Mouse (Mus musculus) Patski (cell line): ENCODE data around the gene Ptgds. TPM values are rescaled to one million over a fixed set of nuclear protein-coding genes. Genes with fewer than 3 reads are reported as not detected.

Source experiments
- ATAC-seq: fragments of 100-300 bp; one replicate; pipeline ENCODE4 v1.8.0; 2021
- CTCF ChIA-PET: fragments of 350-600 bp; sonication (Branson Sonifier 250); formaldehyde crosslinking; loops from one replicate; lab custom pipeline; 2022; ENCODE audit warnings: inconsistent platforms; lab: Charles Lee
- POLR2A ChIA-PET: fragments of 350-600 bp; sonication (Branson Sonifier 250); formaldehyde crosslinking; loops from one replicate; lab custom pipeline; 2022; ENCODE audit warnings: antibody characterized with exemption, inconsistent platforms; lab: Charles Lee
- DNase-seq: peaks from one replicate; pipeline ENCODE4 v3.0.0-alpha.2; 2011; ENCODE audit warnings: low read depth, low spot score
- H3K27me3 ChIP-seq: fragments of 371-371 bp; one replicate; pipeline ENCODE4 v1.5.1; 2021
- CTCF ChIP-seq: fragments of 100-300 bp; IDR thresholded peaks from one replicate; pipeline ENCODE4 v1.5.1; 2021
- in situ Hi-C: fragments of 300-500 bp; cut with MboI; formaldehyde crosslinking; loops from 3 replicates; pipeline ENCODE4 v1.11.1; 2018; ENCODE audit warnings: low pct_unique_long_range_greater_than_20kb, mixed read lengths
- polyA plus RNA-seq: library from polyadenylated mRNA; unstranded; gene quantifications from one replicate; pipeline ENCODE4 v1.2.3, GENCODE M21; 2021

Ptgds gene
- polyA plus RNA-seq, 1 experiment from 2014 or later: 33.6 TPM

DNA sequence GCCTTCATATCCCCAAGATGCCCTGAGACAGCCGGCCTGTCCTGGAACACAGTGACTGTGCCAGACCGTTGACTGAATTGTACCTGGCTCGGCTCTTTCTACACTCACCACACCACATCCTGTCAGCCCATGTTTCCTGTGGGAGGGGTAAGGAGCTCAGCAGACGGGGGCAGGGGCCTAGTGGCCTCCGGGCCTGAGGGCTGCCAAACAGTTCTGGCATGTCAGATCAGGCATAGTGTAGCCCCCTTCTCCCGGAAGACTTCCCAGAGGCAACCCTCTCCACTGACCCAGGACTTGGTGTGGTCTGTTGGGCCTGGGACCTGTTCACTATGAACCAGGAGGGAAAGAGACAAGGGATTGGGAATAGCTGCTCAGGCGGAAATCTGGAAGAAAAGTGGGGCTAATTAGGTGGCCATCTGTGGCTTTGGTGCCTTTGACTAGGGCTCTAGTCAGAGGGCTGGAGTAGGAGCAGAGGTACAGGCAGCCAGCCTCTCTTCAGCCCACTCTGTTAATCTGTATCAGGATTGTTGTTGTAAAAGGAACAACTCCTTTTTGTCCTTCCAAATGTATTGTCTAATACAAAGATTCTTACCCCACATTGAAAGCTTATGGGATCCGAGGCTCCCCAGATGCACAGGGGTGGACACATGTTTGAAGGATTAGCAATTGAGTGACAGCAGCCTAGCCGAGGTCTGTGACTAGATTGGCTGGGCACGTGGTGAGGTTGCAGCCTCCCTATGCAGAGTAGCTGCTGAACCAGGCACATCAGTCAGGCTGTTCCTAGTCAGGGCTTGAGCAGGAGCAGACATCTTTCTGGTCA lies 3.8 kb downstream of the Ptgds start:
- ChIA-PET CTCF (interaction anchor here (1.6 kb wide), 1 partner anchor 15 kb away, joined by 3 read pairs; no protein-coding TSS in a partner anchor), POLR2A (no interaction called here)
- DNase-seq (no peak), ATAC-seq (no peak)
- no peaks in the 10 kb centered on the region for H3K27me3 ChIP-seq
- TF ChIP-seq CTCF: no peak
- in situ Hi-C loops: no loop called here

DNA sequence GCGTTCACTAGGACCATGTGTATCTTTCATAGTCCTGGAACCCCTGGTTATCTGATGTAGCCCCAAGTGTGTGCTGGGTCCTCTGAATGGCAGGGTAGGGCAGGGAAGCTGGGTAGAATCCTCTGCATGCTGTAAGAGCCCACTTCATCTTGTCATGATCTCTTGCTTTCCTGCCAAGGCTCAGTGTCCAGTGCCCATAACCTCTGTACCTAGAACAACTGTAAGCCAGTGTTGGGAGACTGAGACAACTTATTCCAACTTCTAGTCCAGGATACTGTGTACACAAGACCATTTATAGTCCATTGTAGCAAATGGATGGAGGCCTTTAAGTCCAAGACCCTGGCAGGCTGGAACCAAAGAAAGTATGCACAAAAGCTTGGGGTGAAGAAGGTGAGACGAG lies 4.6 kb downstream of the Ptgds start:
- DNase-seq: no peak
- no peak for TF ChIP-seq CTCF
- ATAC-seq: no peak
- no peaks in the 10 kb centered on the region for H3K27me3 ChIP-seq
- ChIA-PET CTCF (interaction anchor here (1.6 kb wide), 1 partner anchor 16 kb away, joined by 3 read pairs; no protein-coding TSS in a partner anchor), POLR2A (no interaction called here)
- in situ Hi-C loops: no loop called here

- ChIA-PET CTCF (interaction anchor here (1.2 kb wide), 1 partner anchor 17 kb away, joined by 3 read pairs; no protein-coding TSS in a partner anchor), POLR2A (no interaction called here)
- ATAC-seq: no peak
Measured at GRCm38 (mm10) chr2:25463630-25464029, 6.2 kb downstream of the Ptgds start.

DNA sequence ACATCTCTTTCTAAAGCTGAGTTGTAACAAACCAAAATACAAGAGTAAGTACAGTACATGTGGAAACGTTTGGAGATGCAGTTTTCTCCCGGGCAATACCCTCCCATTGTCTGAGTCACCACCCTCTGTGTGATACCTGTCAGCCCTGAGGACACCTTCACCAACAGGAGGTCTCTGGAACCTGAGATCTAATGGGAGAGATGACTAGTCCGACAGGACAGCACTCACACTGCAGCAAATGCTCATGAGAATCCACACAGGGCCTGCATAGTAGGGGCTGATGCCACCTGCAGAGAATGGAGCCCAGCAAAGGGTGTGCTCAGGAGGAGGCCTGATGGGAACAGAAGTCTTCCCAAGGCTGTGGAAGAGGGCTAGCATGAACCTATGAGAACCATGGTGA lies 8.4 kb downstream of the Ptgds start:
- DNase-seq (no peak), ATAC-seq (no peak)
- in situ Hi-C loops: no loop called here
- ChIA-PET CTCF (interaction anchor here (1.0 kb wide), 1 partner anchor 130 kb away, joined by 3 read pairs; no protein-coding TSS in a partner anchor), POLR2A (no interaction called here)
- TF ChIP-seq CTCF: no peak
- H3K27me3 ChIP-seq: no peaks in the 10 kb centered on the region

More at GRCm38 (mm10) chr2:25463630-25464029, 6.2 kb downstream of the Ptgds start:
- in situ Hi-C loops: no loop called here
- no peaks in the 10 kb centered on the region for H3K27me3 ChIP-seq
- TF ChIP-seq CTCF: no peak
- no peak for DNase-seq

DNA sequence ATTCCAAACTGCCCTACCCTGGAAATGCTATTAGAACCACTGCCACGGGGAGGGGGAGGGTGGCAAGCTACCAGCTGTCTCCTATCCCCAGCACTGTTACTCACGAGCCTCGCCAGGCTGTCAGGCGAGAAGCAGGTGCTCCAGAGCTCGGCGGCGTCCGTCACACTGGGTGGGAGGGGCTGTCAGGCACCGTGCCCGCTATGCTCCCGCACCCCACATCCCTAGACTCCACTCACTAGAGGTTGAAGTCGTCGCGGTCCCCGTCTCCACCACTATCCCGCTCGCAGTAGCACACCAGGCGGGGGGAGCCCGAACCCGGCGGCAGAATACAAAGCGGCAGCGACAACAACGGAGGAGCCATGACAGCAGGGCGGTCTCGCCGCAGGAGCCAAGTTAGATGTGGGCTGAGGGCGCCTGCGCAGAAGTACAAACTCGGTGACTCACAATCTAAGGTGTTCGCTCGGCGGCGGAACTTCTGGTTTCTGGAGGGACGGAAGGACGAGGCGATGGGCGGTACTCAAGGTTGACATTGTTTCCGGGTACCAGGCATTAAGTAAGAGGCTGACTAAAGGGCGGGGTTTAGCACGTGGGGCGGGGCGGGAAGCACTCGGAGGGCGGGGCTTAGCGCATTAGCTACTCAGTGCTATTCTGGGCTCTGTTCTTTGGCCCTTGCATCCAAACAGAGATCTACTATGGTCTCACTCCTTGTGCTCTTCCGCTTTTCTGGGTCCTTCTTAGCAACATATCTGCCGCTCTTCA lies 9.1 kb downstream of the Ptgds start, which contains the start of gene Paxx:
Paxx (minus strand) TSS at position 544 of the 759 bp plus-strand sequence.
- ChIA-PET POLR2A (interaction anchor here (0.7 to 1.5 kb wide), 3 partner anchors 23 to 49 kb away, joined by 3 to 5 read pairs (median 4); partner anchors contain the start of gene Abca2), CTCF (interaction anchor here (1.0 to 1.1 kb wide), 3 partner anchors 20 to 131 kb away, joined by 3 read pairs; no protein-coding TSS in a partner anchor)
- DNase-seq: peak; percentile 92
- no peaks in the 10 kb centered on the region for H3K27me3 ChIP-seq
- TF ChIP-seq CTCF: no peak
- in situ Hi-C loops: no loop called here
- ATAC-seq: peak; percentile 86

GRCm38 (mm10) chr2:25460135-25460534 lies 9.7 kb downstream of the Ptgds start:
- DNase-seq (no peak), ATAC-seq (no peak)
- in situ Hi-C loops: no loop called here
- no peaks in the 10 kb centered on the region for H3K27me3 ChIP-seq
- no peak for TF ChIP-seq CTCF
- ChIA-PET CTCF (interaction anchor here (0.9 to 1.1 kb wide), 3 partner anchors 13 to 96 kb away, joined by 3 read pairs; no protein-coding TSS in a partner anchor), POLR2A (interaction anchor here (0.7 to 1.5 kb wide), 3 partner anchors 23 to 48 kb away, joined by 3 to 5 read pairs (median 4); partner anchors contain the start of gene Abca2)

DNA sequence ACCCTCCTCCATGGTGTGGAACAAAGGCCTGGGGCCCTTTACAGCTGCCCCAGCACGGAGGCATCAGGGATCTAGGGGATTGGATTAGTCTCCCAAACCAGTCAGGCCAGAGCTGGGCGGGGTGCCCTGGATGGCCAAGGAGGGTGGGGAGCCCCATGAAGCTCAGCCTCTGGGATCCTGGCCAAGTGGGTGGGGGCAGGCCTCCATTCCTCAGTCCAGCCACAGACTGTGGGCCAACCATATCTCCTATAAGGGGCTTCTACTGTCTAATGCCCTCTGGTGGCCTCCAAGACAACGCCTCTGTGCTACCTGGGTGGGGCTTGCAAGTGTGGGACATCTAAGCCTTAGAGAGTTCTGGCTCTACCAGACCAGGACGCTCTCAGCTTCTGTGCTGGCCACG lies 10.9 kb downstream of the Ptgds start:
- no peaks in the 10 kb centered on the region for H3K27me3 ChIP-seq
- in situ Hi-C loops: no loop called here
- ATAC-seq (no peak), DNase-seq (no peak)
- TF ChIP-seq CTCF: no peak
- ChIA-PET POLR2A (interaction anchor here (0.7 kb wide), 1 partner anchor 39 kb away, joined by 3 read pairs; no protein-coding TSS in a partner anchor), CTCF (no interaction called here)

DNA sequence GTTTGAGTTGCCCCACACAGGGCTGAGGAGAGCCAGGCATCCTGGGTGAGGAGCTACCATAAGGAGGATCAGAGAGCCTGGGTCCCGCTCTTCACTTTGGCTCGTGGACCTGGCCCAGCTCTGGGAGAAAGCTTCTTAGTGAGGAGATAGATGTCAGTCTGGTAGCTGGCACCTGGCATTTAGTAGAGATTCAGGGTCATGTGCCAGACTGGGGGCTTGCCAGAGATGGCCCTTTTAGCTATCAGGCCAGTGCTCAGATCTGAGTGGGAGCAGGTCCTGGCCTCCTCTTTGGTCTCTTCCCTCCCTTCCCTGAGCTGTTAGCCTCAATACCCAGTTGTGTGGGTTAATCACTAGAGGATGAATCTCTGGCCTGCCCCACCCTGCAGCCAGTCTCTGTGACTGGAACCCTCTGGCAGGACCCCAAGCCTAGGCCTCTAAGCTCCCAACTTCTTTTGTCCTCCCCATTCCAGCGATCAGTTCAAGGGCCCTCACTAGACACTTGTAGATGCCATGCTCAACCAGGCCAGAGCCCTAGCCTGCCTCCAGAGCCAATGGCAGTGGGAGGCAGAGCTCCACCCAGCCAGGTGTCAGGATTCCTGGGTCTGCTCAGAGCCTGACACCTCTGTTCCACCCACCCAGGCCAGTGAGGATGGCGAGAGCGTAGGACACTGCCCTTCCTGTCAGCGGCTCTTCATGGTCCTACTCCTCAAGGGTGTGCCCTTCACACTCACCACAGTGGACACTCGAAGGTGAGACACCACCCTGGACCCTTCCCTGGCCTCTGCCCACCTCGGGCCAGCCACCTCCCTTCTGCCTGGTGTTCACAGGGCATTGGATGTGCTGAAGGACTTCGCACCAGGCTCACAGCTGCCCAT lies 12.6 kb downstream of the Ptgds start:
- TF ChIP-seq CTCF: no peak
- ATAC-seq: no peak
- no peaks in the 10 kb centered on the region for H3K27me3 ChIP-seq
- ChIA-PET POLR2A (interaction anchor here (1.0 kb wide), 1 partner anchor 40 kb away, joined by 3 read pairs; no protein-coding TSS in a partner anchor), CTCF (interaction anchor here (0.8 to 1.9 kb wide), 3 partner anchors 22 to 35 kb away, joined by 3 to 6 read pairs (median 4); partner anchors contain the start of gene Fut7)
- no peak for DNase-seq
- in situ Hi-C loops: no loop called here

DNA sequence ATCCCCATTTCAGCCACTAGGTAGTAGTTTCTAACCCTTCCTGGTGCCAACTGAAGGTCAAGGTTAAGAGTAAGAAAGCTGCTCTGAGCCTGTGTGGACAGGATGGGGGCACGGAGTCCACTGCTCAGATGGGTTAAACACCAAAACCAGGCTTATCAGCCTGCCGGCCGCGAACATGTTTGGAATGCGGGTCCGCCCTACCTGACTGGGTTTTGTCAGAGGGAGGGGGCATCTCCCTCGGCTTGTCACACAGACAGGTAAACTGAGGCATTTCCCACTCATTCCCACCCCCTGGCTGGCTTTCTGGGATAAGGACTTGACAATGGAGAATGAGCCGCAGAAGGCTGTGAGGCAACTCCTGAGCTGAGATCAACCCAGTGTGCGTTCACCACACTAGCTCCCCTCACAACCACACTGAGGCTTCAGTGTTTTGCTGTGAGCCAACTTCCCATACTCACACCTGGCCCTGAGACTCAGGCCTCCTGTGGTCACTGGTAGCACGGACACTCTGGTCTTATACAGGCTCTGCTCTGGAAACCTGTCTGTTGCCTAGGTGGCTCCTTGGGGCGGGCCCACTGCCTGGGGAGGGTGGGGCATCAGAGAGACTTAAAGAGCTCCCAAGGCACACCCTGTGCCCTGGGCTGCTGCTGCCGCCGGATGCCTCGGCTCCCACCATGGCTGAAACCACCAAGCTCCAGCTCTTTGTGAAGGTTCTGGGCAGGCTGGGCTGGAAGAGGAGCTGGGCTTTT lies 13.5 kb downstream of the Ptgds start, which contains the start of gene Clic3:
Clic3 (plus strand) TSS at position 634 of the 749 bp plus-strand sequence.
- in situ Hi-C loops: no loop called here
- DNase-seq: no peak
- no peaks in the 10 kb centered on the region for H3K27me3 ChIP-seq
- CTCF ChIA-PET: interaction anchor here (0.6 to 1.9 kb wide), 4 partner anchors 21 to 435 kb away, joined by 3 to 6 read pairs (median 4); partner anchors contain the start of gene Fut7
- TF ChIP-seq CTCF: no peak
- no peak for ATAC-seq
- POLR2A ChIA-PET: no interaction called here
